Mouse (Mus musculus) MEL (cell line): ENCODE measurements around the gene Brms1. TPM values are rescaled to one million over a fixed set of nuclear protein-coding genes. Genes with fewer than 3 reads are reported as not detected.

Source experiments
- DNase-seq: peaks from one replicate; pipeline ENCODE4 v3.0.0; 2011; ENCODE audit warnings: low read depth, low spot score
- H3K27ac ChIP-seq: 2 replicates; pipeline ENCODE4 v1.5.1; 2012; ENCODE audit warnings: low read depth, mild to moderate bottlenecking, control low read depth, low read length, moderate library complexity; ENCODE audit not compliant: control insufficient read depth
- H3K27me3 ChIP-seq, 2 experiments: fragments of 150-350 bp in 1 of 2; sonication (generic) in 1 of 2; 2 replicates each; pipeline ENCODE4 v1.6.1; 2012; ENCODE audit warnings: low read length in 2 of 2, mild to moderate bottlenecking in 2 of 2, improper control_type of control experiment in 1 of 2, moderate library complexity in 1 of 2; ENCODE audit not compliant: insufficient read depth in 2 of 2, control insufficient read depth in 1 of 2
- H3K36me3 ChIP-seq, 2 experiments: 2 replicates each; pipeline ENCODE4 v1.6.1; 2012 to 2014; ENCODE audit warnings: low read length in 2 of 2, improper control_type of control experiment in 1 of 2, inconsistent platforms in 1 of 2, mild to moderate bottlenecking in 1 of 2; ENCODE audit not compliant: insufficient read depth in 2 of 2, control insufficient read depth in 1 of 2
- H3K4me1 ChIP-seq, 2 experiments: fragments of 150-350 bp in 1 of 2; sonication (generic) in 1 of 2; 2 replicates each; pipeline ENCODE4 v1.6.1; 2012; ENCODE audit warnings: low read length in 2 of 2, improper control_type of control experiment in 1 of 2, mild to moderate bottlenecking in 1 of 2; ENCODE audit not compliant: insufficient read depth in 2 of 2, control insufficient read depth in 1 of 2
- H3K4me3 ChIP-seq, 2 experiments: fragments of 150-350 bp in 1 of 2; sonication (generic) in 1 of 2; 2 replicates each; pipeline ENCODE4 v1.5.1; 2012; ENCODE audit warnings: low read depth in 2 of 2, low read length in 2 of 2, mild to moderate bottlenecking in 2 of 2, moderate library complexity in 2 of 2, control low read depth in 1 of 2, improper control_type of control experiment in 1 of 2; ENCODE audit not compliant: control insufficient read depth in 1 of 2, insufficient read depth in 1 of 2
- H3K79me2 ChIP-seq: 2 replicates; pipeline ENCODE4 v1.6.1; 2012; ENCODE audit warnings: mild to moderate bottlenecking, low read length, moderate library complexity; ENCODE audit not compliant: control insufficient read depth, poor library complexity, insufficient read depth
- H3K9ac ChIP-seq: 2 replicates; pipeline ENCODE4 v1.6.1; 2012; ENCODE audit warnings: low read depth, mild to moderate bottlenecking, control low read depth, low read length, moderate library complexity; ENCODE audit not compliant: control insufficient read depth, poor library complexity, severe bottlenecking
- H3K9me3 ChIP-seq: fragments of 150-350 bp; sonication (generic); replicated peaks from 2 replicates; pipeline ENCODE4 v1.6.1; 2012; ENCODE audit warnings: mild to moderate bottlenecking, low read length, improper control_type of control experiment, moderate library complexity; ENCODE audit not compliant: insufficient read depth
- CHD1 ChIP-seq: IDR thresholded peaks from 2 replicates; pipeline ENCODE4 v1.6.1; 2012; ENCODE audit warnings: low read depth, mild to moderate bottlenecking, inconsistent platforms, low read length, improper control_type of control experiment
- EP300 ChIP-seq, 2 experiments: IDR thresholded peaks; 2 replicates each; pipeline ENCODE4 v1.6.1; 2011; ENCODE audit warnings: improper control_type of control experiment in 2 of 2, low read length in 2 of 2, low read depth in 1 of 2, mild to moderate bottlenecking in 1 of 2
- GABPA ChIP-seq: IDR thresholded peaks from 2 replicates; pipeline ENCODE4 v1.6.1; 2012; ENCODE audit warnings: low read depth, mild to moderate bottlenecking, inconsistent platforms, low read length, improper control_type of control experiment, moderate library complexity
- MAFK ChIP-seq: IDR thresholded peaks from 2 replicates; pipeline ENCODE4 v1.6.1; 2011; ENCODE audit warnings: low read depth, mild to moderate bottlenecking, low read length, improper control_type of control experiment, borderline replicate concordance
- MAX ChIP-seq: IDR thresholded peaks from 2 replicates; pipeline ENCODE4 v1.6.1; 2011; ENCODE audit warnings: low read length, improper control_type of control experiment
- MAZ ChIP-seq: IDR thresholded peaks from 2 replicates; pipeline ENCODE4 v1.6.1; 2012; ENCODE audit warnings: low read depth, mild to moderate bottlenecking, inconsistent platforms, low read length, improper control_type of control experiment
- MXI1 ChIP-seq: IDR thresholded peaks from 2 replicates; pipeline ENCODE4 v1.6.1; 2011; ENCODE audit warnings: mild to moderate bottlenecking, low read depth, low read length, improper control_type of control experiment
- MYC ChIP-seq: IDR thresholded peaks from 2 replicates; pipeline ENCODE4 v1.6.1; 2011; ENCODE audit warnings: low read depth, mild to moderate bottlenecking, low read length, improper control_type of control experiment, moderate library complexity
- NELFE ChIP-seq: IDR thresholded peaks from 2 replicates; pipeline ENCODE4 v1.6.1; 2011; ENCODE audit warnings: low read depth, low read length, improper control_type of control experiment
- NRF1 ChIP-seq: IDR thresholded peaks from 2 replicates; pipeline ENCODE4 v1.6.1; 2014; ENCODE audit warnings: low read depth, mild to moderate bottlenecking, inconsistent platforms, low read length, improper control_type of control experiment, moderate library complexity; ENCODE audit not compliant: poor library complexity, insufficient read depth, severe bottlenecking
- POLR2A ChIP-seq, 2 experiments: IDR thresholded peaks; 2 replicates each; pipeline ENCODE4 v1.6.1; 2011 to 2012; ENCODE audit warnings: low read length in 2 of 2, mild to moderate bottlenecking in 2 of 2, control low read depth in 1 of 2, improper control_type of control experiment in 1 of 2, low read depth in 1 of 2, moderate library complexity in 1 of 2; ENCODE audit not compliant: control insufficient read depth in 1 of 2, insufficient read depth in 1 of 2, poor library complexity in 1 of 2
- POLR2AphosphoS5 ChIP-seq: IDR thresholded peaks from 2 replicates; pipeline ENCODE4 v1.6.1; 2012; ENCODE audit warnings: low read depth, borderline replicate concordance, mild to moderate bottlenecking, inconsistent platforms, low read length, moderate library complexity, mixed read lengths
- RAD21 ChIP-seq: IDR thresholded peaks from 2 replicates; pipeline ENCODE4 v1.6.1; 2011; ENCODE audit warnings: mild to moderate bottlenecking, low read depth, low read length, improper control_type of control experiment
- RCOR1 ChIP-seq: IDR thresholded peaks from 2 replicates; pipeline ENCODE4 v1.6.1; 2012; ENCODE audit warnings: low read depth, mild to moderate bottlenecking, inconsistent platforms, low read length, improper control_type of control experiment
- TBP ChIP-seq: IDR thresholded peaks from 2 replicates; pipeline ENCODE4 v1.8.0; 2011; ENCODE audit warnings: low read depth, low read length, improper control_type of control experiment
- UBTF ChIP-seq: IDR thresholded peaks from 2 replicates; pipeline ENCODE4 v1.6.1; 2012; ENCODE audit warnings: low read depth, mild to moderate bottlenecking, inconsistent platforms, low read length, improper control_type of control experiment, moderate library complexity, borderline replicate concordance; ENCODE audit not compliant: insufficient read depth
- USF1 ChIP-seq: IDR thresholded peaks from 2 replicates; pipeline ENCODE4 v1.6.1; 2014; ENCODE audit warnings: low read depth, mild to moderate bottlenecking, inconsistent platforms, low read length, improper control_type of control experiment, moderate library complexity
- USF2 ChIP-seq, 2 experiments: IDR thresholded peaks; 2 replicates each; pipeline ENCODE4 v1.6.1; 2011 to 2012; ENCODE audit warnings: improper control_type of control experiment in 2 of 2, low read length in 2 of 2, borderline replicate concordance in 1 of 2, inconsistent platforms in 1 of 2, low read depth in 1 of 2, mild to moderate bottlenecking in 1 of 2; ENCODE audit not compliant: insufficient read depth in 1 of 2
- ZC3H11A ChIP-seq: IDR thresholded peaks from 2 replicates; pipeline ENCODE4 v1.6.1; 2012; ENCODE audit warnings: low read depth, mild to moderate bottlenecking, inconsistent platforms, low read length, improper control_type of control experiment
- ZKSCAN1 ChIP-seq: IDR thresholded peaks from 2 replicates; pipeline ENCODE4 v1.6.1; 2012; ENCODE audit warnings: low read depth, mild to moderate bottlenecking, inconsistent platforms, low read length, improper control_type of control experiment, moderate library complexity
- polyA plus RNA-seq, 2 experiments: library from polyadenylated mRNA; stranded (reverse) in 1 of 2; unstranded in 1 of 2; fragments of >175 nt in 1 of 2; fragments of >200 nt in 1 of 2; gene quantifications; 2 replicates each; pipeline versions ENCODE4 v1.2.1 to v1.2.4; 2012; ENCODE audit warnings: low replicate concordance in 2 of 2, low read depth in 1 of 2; ENCODE audit not compliant: insufficient read length in 2 of 2, insufficient read depth in 1 of 2, missing spikeins in 1 of 2
- total RNA-seq: library from RNA; depleted of rRNA; stranded (reverse); fragments of 300-350 nt; gene quantifications from 2 replicates; pipeline ENCODE4 v1.2.3, GENCODE M21; 2012

The Brms1 gene
- total and polyA plus RNA-seq, 3 experiments, result 29.6 to 78.6 TPM; not detected in 1

GRCm38 (mm10) chr19:5068570-5069234 is 27.5 kb downstream of the Brms1 start:
- Histone ChIP-seq H3K9me3 (no peaks in the 10 kb centered on the region), H3K4me3 (peak overlapping the region; percentile 49 to 62; a peak in 2 of 4 replicates), H3K4me1 (peaks cover 5 to 34% of the 10 kb centered on the region in 2 experiments), H3K27ac (no peak overlapping the region), H3K27me3 (no peaks in the 10 kb centered on the region), H3K79me2 (peaks cover 2% of the 10 kb centered on the region; the same call in 1 of the 2 replicates), H3K9ac (peak overlapping the region; percentile 70; the same call in 1 of the 2 replicates), H3K36me3 (peaks cover 0 to 4% of the 10 kb centered on the region in 2 experiments; a peak in 1 of 4 replicates)
- TF ChIP-seq NRF1, result no peak
- TF ChIP-seq USF1, result no peak
- no peak for DNase-seq

GRCm38 (mm10) chr19:5069486-5069885 is 28.3 kb downstream of the Brms1 start:
- TF ChIP-seq USF2 (IDR thresholded peaks at IDR 0.05; ENCODE audit: borderline replicate concordance in 1 of 2, insufficient read depth in 1 of 2, low read depth in 1 of 2, low read length in 2 of 2) (no peak), MXI1 (no peak), GABPA (no peak)
- Histone ChIP-seq H3K79me2 (peaks cover 2% of the 10 kb centered on the region; the same call in 1 of the 2 replicates), H3K9ac (no peak overlapping the region), H3K4me3 (no peak overlapping the region), H3K27me3 (no peaks in the 10 kb centered on the region), H3K36me3 (peaks cover 0 to 4% of the 10 kb centered on the region in 2 experiments; a peak in 1 of 4 replicates), H3K4me1 (peaks cover 5 to 34% of the 10 kb centered on the region in 2 experiments), H3K27ac (no peak overlapping the region), H3K9me3 (no peaks in the 10 kb centered on the region)
- no peak for DNase-seq

DNA sequence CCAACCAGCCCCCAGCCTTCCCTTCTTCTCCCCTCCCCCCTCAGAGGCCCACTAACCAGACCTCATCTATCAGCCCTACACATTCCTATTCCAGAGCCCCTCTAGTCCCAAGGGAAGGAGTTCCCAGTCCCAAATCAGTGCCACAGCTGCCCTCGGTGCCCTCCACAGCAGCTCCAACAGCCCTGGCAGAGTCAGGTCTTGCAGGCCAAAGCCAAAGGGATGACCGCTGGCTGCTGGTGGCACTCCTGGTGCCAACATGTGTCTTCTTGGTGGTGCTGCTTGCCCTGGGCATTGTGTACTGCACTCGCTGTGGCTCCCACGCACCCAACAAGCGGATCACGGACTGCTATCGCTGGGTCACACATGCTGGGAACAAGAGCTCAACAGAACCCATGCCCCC is 28.8 kb downstream of the Brms1 start:
- TF ChIP-seq USF1 (no peak), NELFE (no peak), UBTF (no peak), ZKSCAN1 (no peak), RCOR1 (no peak), EP300 (IDR thresholded peaks at IDR 0.05; ENCODE audit: low read depth in 1 of 2, low read length in 2 of 2) (no peak), GABPA (no peak), MAFK (no peak), MAZ (no peak), CHD1 (no peak), MYC (no peak), POLR2AphosphoS5 (no peak), TBP (no peak), ZC3H11A (no peak), RAD21 (no peak), POLR2A (IDR thresholded peaks at IDR 0.05; ENCODE audit: control insufficient read depth in 1 of 2, insufficient read depth in 1 of 2, low read depth in 1 of 2, low read length in 2 of 2, poor library complexity in 1 of 2) (no peak), MAX (no peak)
- peaks cover 5 to 34% of the 10 kb centered on the region in 2 experiments for H3K4me1 ChIP-seq
- no peaks in the 10 kb centered on the region for H3K27me3 ChIP-seq
- no peak for DNase-seq
- H3K36me3 ChIP-seq, result peaks cover 0 to 4% of the 10 kb centered on the region in 2 experiments; a peak in 1 of 4 replicates
- H3K9ac ChIP-seq, result no peak overlapping the region
- no peak overlapping the region for H3K4me3 ChIP-seq
- no peak overlapping the region for H3K27ac ChIP-seq
- no peaks in the 10 kb centered on the region for H3K9me3 ChIP-seq
- peaks cover 2% of the 10 kb centered on the region; the same call in 1 of the 2 replicates for H3K79me2 ChIP-seq
